Mouse (Mus musculus) olfactory bulb, adult 2 months (tissue): ENCODE results near the gene Fndc3b.

Source experiments
- CTCF ChIP-seq: fragments of 200-500 bp; IDR thresholded peaks from 2 replicates; pipeline ENCODE4 v1.5.1; 2012; ENCODE audit warnings: low read depth, mild to moderate bottlenecking, low read length, moderate library complexity; ENCODE audit not compliant: insufficient read depth
- POLR2A ChIP-seq: fragments of 200-500 bp; IDR thresholded peaks from 2 replicates; pipeline ENCODE4 v1.6.1; 2012; ENCODE audit warnings: mild to moderate bottlenecking, low read depth, low read length, moderate library complexity; ENCODE audit not compliant: insufficient read depth

GRCm38 (mm10) chr3:27550409-27550808, 160.7 kb downstream of the Fndc3b start:
- TF ChIP-seq CTCF (no peak), POLR2A (no peak)
